Mouse (Mus musculus): ENCODE measurements at regions not wholly inside any gene's neighbourhood (a gene's known extent, or its start where the extent isn't known, plus 50 kb on each side); places are given as distances from the start of the nearest gene placed in this dataset.

GRCm38 (mm10) chr10:17200524-17201426, 522.2 kb upstream of the Cited2 start:
- no peak for DNase-seq (ENCODE audit: low read depth, low spot score)

- no peak for DNase-seq (ENCODE audit: low read depth, low spot score)
Observed at GRCm38 (mm10) chr10:17201427-17201745, 521.6 kb upstream of the Cited2 start.

- no peak for DNase-seq (ENCODE audit: low read depth, low spot score)
Observed at GRCm38 (mm10) chr10:17202556-17203415, 520.2 kb upstream of the Cited2 start.

GRCm38 (mm10) chr10:17203416-17204110, 519.5 kb upstream of the Cited2 start:
- no peak for DNase-seq (ENCODE audit: low read depth, low spot score)

GRCm38 (mm10) chr10:17204153-17204552, 518.9 kb upstream of the Cited2 start:
- no peak for DNase-seq (ENCODE audit: low read depth, low spot score)

- no peak for DNase-seq (ENCODE audit: low read depth, low spot score)
Observed at GRCm38 (mm10) chr10:17212551-17213309, 510.3 kb upstream of the Cited2 start.

GRCm38 (mm10) chr10:17213310-17214064, 509.5 kb upstream of the Cited2 start:
- peak; percentile 60 for DNase-seq (ENCODE audit: low read depth, low spot score)

- no peak for DNase-seq (ENCODE audit: low read depth, low spot score)
Observed at GRCm38 (mm10) chr10:17214065-17214440, 509.0 kb upstream of the Cited2 start.

- DNase-seq (ENCODE audit: low read depth, low spot score) = no peak
Observed at GRCm38 (mm10) chr10:17215029-17215428, 508.0 kb upstream of the Cited2 start.

- DNase-seq (ENCODE audit: low read depth, low spot score) = no peak
Observed at GRCm38 (mm10) chr10:17221495-17221894, 501.5 kb upstream of the Cited2 start.

- DNase-seq (ENCODE audit: low read depth, low spot score) = no peak
Observed at GRCm38 (mm10) chr10:17225727-17226126, 497.3 kb upstream of the Cited2 start.

- DNase-seq (ENCODE audit: low read depth, low spot score) = no peak
Observed at GRCm38 (mm10) chr10:17230040-17230818, 492.8 kb upstream of the Cited2 start.

- no peak for DNase-seq (ENCODE audit: low read depth, low spot score)
Observed at GRCm38 (mm10) chr10:17235955-17236650, 486.9 kb upstream of the Cited2 start.

- no peak for DNase-seq (ENCODE audit: low read depth, low spot score)
Observed at GRCm38 (mm10) chr10:17236761-17237160, 486.3 kb upstream of the Cited2 start.

- no peak for DNase-seq (ENCODE audit: low read depth, low spot score)
Observed at GRCm38 (mm10) chr10:17237463-17237862, 485.6 kb upstream of the Cited2 start.

GRCm38 (mm10) chr10:17237918-17238850, 484.8 kb upstream of the Cited2 start:
- no peak for DNase-seq (ENCODE audit: low read depth, low spot score)

- DNase-seq (ENCODE audit: low read depth, low spot score) = no peak
Observed at GRCm38 (mm10) chr10:17248270-17248669, 474.7 kb upstream of the Cited2 start.

- DNase-seq (ENCODE audit: low read depth, low spot score) = no peak
Observed at GRCm38 (mm10) chr10:17253040-17253439, 470.0 kb upstream of the Cited2 start.

Measured in telencephalon, adult 2 months (tissue).